Mouse (Mus musculus) heart, postnatal 25 days (tissue): ENCODE results near the gene Krtap28-13. TPM values are rescaled to one million over a fixed set of nuclear protein-coding genes. Genes with fewer than 3 reads are reported as not detected.

ENCODE experiments used
- DNase-seq: peaks from one replicate; pipeline ENCODE4 v3.0.0; 2022; ENCODE audit warnings: low spot score
- intact Hi-C: fragments of 180-260 bp; cut with DNase I; formaldehyde crosslinking; loops from one replicate; pipeline ENCODE4 v1.15.1; 2025
- total RNA-seq, 2 experiments: library from RNA; stranded (reverse); gene quantifications; 2 replicates each; pipeline ENCODE4 v1.2.3; 2021

Gene Krtap28-13
- total RNA-seq, 2 experiments from 2014 or later, result not detected

DNA sequence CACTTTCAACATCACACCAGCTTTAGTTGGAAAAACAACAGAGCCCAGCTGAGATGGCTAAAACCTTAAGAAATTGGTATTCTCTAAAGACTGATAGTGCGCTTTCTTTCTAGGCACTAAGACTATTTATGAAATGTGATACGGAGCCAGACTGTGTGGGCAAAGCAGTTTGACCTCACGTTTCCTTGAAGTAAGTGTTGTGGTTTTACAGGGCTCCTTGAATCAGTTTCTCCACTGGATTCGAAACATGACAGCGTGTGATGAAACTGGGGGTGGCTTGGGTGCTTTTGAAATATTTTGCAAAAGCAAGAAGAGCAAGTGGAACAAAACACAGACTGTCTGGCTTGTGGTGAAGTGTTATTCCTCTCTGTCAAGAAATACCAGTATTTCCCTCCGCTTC, 16.3 kb downstream of the Krtap28-13 start:
- intact Hi-C loops, result no loop called here
- DNase-seq, result no peak

DNA sequence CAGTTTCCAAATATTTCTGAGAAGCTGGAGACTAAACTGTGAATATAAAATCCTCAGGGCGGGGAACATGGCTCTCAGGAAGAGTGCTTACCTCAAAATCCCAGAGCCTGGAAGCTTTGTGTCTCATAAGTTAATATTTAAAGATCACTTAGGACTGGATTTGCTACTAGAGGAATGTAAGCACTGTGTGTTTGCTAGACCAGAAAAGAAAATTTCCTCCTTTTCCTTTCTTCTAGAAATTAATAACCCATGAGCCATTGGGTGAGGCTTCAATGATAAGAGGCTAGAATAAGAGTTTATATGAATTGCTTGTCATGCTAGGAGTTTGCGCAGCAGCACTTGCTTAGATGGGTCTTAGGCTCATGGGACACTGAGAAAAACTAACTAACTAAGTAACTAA, 24.1 kb downstream of the Krtap28-13 start:
- no peak for DNase-seq
- intact Hi-C loops, result no loop called here

DNA sequence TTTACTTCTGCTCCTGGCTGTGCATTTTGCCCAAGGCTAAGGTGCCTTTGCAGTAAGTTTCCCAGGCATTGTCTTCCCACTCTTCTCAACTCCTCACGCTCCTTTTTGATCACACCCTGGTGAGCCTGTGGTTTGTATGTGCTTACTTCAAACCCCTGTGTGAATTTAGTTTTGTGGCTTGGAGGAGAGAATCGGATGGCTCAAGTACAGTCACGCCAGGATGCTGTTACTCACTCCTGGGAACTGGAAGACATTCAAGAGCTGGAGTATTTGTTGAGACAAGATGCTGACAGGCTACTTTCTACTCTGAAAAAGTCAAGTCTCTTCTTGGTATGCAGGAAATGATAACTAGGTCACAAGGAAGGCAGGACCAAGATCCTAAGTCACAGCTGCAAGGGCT, 30.5 kb downstream of the Krtap28-13 start:
- intact Hi-C loops, result no loop called here
- DNase-seq, result no peak

DNA sequence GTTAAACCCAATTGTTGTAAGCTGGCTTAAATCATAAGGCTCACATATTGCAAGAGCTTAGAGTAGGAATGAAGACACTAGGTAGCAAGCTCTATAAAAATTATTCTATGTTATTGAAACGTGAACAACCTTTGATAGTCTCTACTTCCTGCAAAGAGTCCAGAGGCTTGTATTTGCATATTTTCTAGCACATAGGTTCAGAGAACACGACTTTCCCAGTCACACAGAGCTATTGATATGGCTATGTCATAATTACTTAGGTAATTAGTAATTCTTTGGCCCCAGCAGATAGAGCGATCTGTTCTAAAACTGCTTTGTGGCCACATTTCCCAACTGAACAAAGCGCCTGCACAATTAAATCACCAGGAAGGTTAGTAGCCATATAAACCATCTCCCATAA, 36.2 kb downstream of the Krtap28-13 start:
- intact Hi-C loops, result no loop called here

DNA sequence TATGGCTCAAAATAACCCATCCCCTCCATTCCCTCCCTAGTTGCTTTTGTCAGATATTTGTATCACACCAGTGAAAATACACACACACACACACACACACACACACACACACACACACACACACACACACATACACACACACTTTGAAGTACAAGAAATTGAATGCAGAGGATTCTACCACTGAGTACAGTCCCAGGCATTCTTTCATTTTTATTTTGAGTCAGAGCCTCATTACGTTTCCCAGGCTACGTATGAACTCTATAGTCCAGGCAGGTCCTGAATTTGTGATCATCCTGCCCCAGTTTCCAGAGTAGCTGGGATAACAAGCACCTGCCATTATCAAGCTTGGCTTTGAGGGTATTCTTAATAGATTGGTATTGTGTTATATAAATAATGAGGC, 38.4 kb downstream of the Krtap28-13 start:
- intact Hi-C loops, result no loop called here
- no peak for DNase-seq

More for the DNA sequence above, 36.2 kb downstream of the Krtap28-13 start:
- DNase-seq, result no peak

DNA sequence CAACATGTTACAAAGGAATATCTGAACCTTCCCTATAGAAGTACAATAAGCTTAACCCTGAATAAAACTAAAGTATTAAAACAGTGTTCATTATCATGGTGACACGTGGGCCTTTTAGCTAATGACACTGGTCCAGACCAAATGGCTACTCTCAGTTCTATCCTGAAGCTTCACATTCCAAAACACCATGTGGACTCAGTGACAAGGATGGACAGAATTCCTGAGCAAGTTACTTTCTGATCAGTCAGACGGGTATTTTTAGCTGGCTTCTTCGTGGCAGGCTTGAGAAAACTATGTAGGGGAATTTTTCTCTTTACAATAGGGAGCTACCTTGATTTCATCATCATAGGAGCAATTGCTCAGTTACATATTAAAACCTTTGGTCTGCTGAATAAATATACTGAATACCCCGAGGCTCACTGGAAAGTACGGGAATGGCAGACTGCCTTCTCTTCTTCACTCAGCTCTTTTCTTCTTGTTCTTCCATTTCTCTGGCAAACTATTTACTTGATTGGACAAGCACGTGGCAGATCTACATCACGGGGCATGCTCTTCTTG, 38.9 kb downstream of the Krtap28-13 start:
- DNase-seq, result no peak
- intact Hi-C loops, result no loop called here

DNA sequence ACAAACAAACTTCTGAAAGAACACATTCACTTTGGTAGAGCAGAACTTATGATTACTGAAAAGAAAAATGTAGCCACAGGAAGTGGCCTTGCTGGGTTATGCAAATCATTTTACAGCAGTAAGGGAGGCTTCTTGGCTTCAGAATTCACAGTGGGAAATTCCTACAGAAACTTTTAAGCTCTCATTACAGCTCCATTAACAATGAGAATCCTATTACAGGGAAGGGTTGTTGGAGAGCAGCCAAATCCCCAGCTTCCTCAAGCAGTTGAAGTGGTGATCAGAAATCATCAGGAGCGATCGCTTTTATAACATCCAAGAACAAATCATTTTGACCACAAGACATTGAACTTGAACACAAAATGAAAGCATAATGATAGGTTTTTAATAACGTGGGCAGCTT, 41.2 kb downstream of the Krtap28-13 start:
- no peak for DNase-seq
- intact Hi-C loops, result no loop called here

DNA sequence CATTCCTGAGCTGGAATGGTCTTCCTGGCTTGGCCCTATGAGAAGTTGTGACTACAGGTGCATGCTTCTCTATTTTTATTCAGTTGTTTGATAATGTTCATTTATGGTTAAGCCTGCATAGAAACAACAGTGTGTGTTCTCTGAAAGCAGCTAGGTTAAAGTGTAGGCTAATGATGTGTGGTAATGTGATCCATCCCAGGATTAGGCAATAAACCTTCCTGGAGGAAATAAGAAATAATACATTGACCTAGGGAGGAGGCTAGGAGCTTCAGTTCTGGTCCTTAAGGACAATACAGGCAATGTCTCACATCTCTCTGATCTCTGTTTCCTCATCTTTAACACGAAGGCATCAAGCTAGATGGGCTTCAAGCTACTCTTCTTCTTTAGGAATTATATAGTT, 44.7 kb downstream of the Krtap28-13 start:
- no peak for DNase-seq

DNA sequence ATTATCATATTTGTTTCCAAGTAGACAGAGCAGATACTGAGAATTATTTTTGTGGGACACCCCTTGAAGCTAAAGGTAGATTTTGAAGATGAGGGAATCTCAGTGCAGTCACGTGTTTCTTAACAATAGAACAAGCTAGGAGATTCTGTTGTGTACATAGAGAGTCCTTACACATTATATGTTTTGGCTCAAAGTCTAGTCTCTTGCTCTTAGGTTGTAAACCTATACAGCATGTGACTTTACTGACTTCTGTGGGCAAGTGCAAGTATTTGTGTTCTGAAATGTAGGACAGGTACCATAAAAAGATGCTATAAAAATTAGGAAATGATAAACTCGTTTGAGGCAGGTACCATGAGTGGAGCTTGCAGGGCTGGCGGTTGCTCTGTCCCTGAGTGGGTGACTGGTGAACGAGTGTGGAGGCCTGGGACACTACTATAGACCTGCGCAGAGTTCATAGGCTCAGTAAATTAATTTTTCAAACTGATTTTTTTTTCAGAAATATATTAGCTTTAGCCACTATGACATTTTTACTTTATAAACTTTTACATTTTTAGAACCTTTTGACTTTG, 46.8 kb downstream of the Krtap28-13 start:
- no peak for DNase-seq
- intact Hi-C loops, result no loop called here

More for the DNA sequence above, 44.7 kb downstream of the Krtap28-13 start:
- intact Hi-C loops, result no loop called here

DNA sequence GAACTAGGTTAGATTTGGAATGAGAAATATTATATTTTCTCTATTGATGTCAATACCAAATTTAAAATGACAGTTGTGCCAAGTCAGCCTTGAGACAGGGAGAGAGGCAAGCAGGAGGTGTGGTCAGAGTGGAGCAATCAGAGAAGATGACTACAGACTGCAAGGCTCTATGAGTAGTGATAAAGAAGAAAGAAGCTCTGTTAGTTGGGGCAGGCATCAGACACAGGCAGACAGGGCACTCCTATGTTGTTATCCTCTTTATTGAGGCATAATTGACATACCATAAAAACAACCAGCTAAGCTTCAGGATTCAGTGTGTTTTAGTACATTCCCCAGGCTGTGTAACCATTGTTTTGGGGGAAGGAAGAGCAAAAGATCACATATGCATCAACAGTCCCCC, 50.3 kb downstream of the Krtap28-13 start:
- no peak for DNase-seq
- intact Hi-C loops, result no loop called here

Other genes with a start within 250 kb of the Krtap28-13 start
- gene Agfg1, start 221.4 kb upstream of the Krtap28-13 start, total RNA-seq, result 10 to 100 TPM; 30.7 to 32.2 TPM
- not detected for gene A030005L19Rik, start 147.6 kb upstream of the Krtap28-13 start, total RNA-seq
- gene A030014E15Rik, start 136.0 kb upstream of the Krtap28-13 start, total RNA-seq, result not detected
- not detected for gene Gm6217, start 129.5 kb upstream of the Krtap28-13 start, total RNA-seq
- gene A030003K21Rik, start 117.5 kb upstream of the Krtap28-13 start, total RNA-seq, result not detected
- gene Gm7544, start 104.9 kb upstream of the Krtap28-13 start, total RNA-seq, result not detected
- not detected for gene Gm47955, start 100.6 kb upstream of the Krtap28-13 start, total RNA-seq
- gene Gm47959, start 60.4 kb upstream of the Krtap28-13 start, total RNA-seq, result not detected
- gene Slc19a3, start 22.5 kb upstream of the Krtap28-13 start, total RNA-seq, result under 1 TPM; 0.29 to 0.45 TPM
- not detected for gene Krtap28-10, start 18.4 kb upstream of the Krtap28-13 start, total RNA-seq
- not detected for gene Gm47969, start 16.0 kb upstream of the Krtap28-13 start, total RNA-seq
- gene A030005K14Rik, start 1.6 kb upstream of the Krtap28-13 start, total RNA-seq, result not detected
- not detected for gene Ccl20, start 55.8 kb downstream of the Krtap28-13 start, total RNA-seq
- not detected for gene Daw1, start 98.8 kb downstream of the Krtap28-13 start, total RNA-seq